Mouse (Mus musculus): ENCODE measurements around the gene Gm9507.

DNA sequence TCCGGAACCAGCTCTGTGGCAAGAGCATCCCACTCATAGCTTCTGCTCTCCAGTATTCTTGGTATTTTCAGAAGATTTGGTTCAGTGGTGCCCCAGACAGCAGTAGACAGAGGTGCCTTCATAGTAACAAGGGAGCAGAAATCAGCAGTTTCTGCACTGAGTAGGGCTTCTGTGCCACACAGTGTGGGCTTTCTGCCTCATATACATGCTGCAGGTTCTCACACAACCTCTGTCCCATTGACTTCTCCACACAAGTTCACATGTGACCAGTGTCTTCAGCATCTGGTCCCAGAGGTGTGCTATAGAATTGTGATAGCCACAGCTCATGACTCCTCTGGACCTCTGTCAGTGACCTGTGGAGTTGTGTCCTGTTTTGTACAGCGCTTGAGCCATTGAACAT lies 23.0 kb downstream of the Gm9507 start:
- TF ChIP-seq CTCF (IDR thresholded peaks at IDR 0.05; ENCODE audit: control insufficient read depth, insufficient read depth, insufficient read length) (no peak), CEBPB (IDR thresholded peaks at IDR 0.05; ENCODE audit: low read depth) (no peak), MAX (IDR thresholded peaks at IDR 0.05) (no peak), USF1 (IDR thresholded peaks at IDR 0.05; ENCODE audit: low read depth) (no peak), MYOG (IDR thresholded peaks at IDR 0.05; ENCODE audit: control insufficient read depth, extremely low read depth, insufficient read length) (no peak)

Data from C2C12 (cell line).